In genomic region chr7:19939555-19940235, GRCm38 (mm10) we compare ENCODE assay signal across 8 mouse cellular contexts. TPM values are rescaled to one million over a fixed set of nuclear protein-coding genes. Genes with fewer than 3 reads are reported as not detected.
DNase-seq lines count a peak whose midpoint lies in the region; ATAC-seq lines count a peak whose summit lies in the region.
"Had no signal": no experiment of that assay in that cellular context is flagged by ENCODE, and none has a peak within 500 bp of the region (broad histone marks: within the 10 kb centered on the region; RNA-seq: fewer than 3 reads in every experiment).

No protein-coding gene starts in this region.

- DNase-seq in CD4-positive, CD25-positive, alpha-beta regulatory T cell, adult 2 months (ENCODE audit: low read depth, low spot score), result peak; percentile 78
- DNase-seq in NIH3T3 (ENCODE audit: low read depth), result peak; percentile 56
- peak; percentile 92 to 94 for DNase-seq in heart, adult 18-20 months
- DNase-seq in kidney, adult 9 months, result peak; percentile 84
- peak; percentile 58 to 74 for DNase-seq in right cerebral cortex, postnatal 10 days (ENCODE audit: low spot score in 2 of 2)
- no peak for DNase-seq in embryo, embryonic 10.5 days (ENCODE audit: low spot score)
- DNase-seq: liver, embryonic 13.5 days had no signal

- H3K36me3 ChIP-seq in liver, embryonic 15.5 days (replicated peaks), result no peaks in the 10 kb centered on the region
- H3K36me3 ChIP-seq: liver, embryonic 13.5 days had no signal

- peaks cover 4% of the 10 kb centered on the region; the same call in 1 of the 2 replicates for H3K4me1 ChIP-seq in liver, embryonic 15.5 days (replicated peaks)

- H3K4me3 ChIP-seq in liver, embryonic 15.5 days (replicated peaks), result no peak overlapping the region
- H3K4me3 ChIP-seq: liver, embryonic 13.5 days had no signal

- H3K27ac ChIP-seq in liver, embryonic 15.5 days (replicated peaks), result no peak overlapping the region
- H3K27ac ChIP-seq: liver, embryonic 13.5 days had no signal

- H3K9ac ChIP-seq in liver, embryonic 15.5 days, result no peak overlapping the region
- H3K9ac ChIP-seq: liver, embryonic 13.5 days had no signal

- peak overlapping the region; percentile 27 for H3K4me2 ChIP-seq in liver, embryonic 15.5 days
- H3K4me2 ChIP-seq: liver, embryonic 13.5 days had no signal

- no peaks in the 10 kb centered on the region for H3K9me3 ChIP-seq in liver, embryonic 15.5 days (replicated peaks)
- H3K9me3 ChIP-seq: liver, embryonic 13.5 days had no signal

- no peaks in the 10 kb centered on the region for H3K27me3 ChIP-seq in liver, embryonic 15.5 days
- H3K27me3 ChIP-seq: liver, embryonic 13.5 days had no signal

- no peak for ATAC-seq in liver, embryonic 15.5 days (ENCODE audit: insufficient read depth)

- WGBS in liver, embryonic 15.5 days (ENCODE audit: insufficient replicate concordance), result 31% methylated on average over 10 of the region's 12 CpGs

RNA-seq across cellular contexts. Expression of gene Igsf23, which starts 10.9 kb away (rescaled TPM):
- total RNA-seq in heart, adult 18-20 months (2021), result 1 to 10 TPM; 1.1 to 2.2 TPM
- 0.17 and 0.23 TPM in 2 replicates for polyA plus RNA-seq in liver, embryonic 15.5 days (2015; fragmentation: Nextera tagmentation; extraction: Ambion mirVana)

RNA-seq across cellular contexts. Expression of gene Pvr, which starts 18.7 kb away (rescaled TPM):
- 10 to 100 TPM; 18.5 to 19.5 TPM for total RNA-seq in heart, adult 18-20 months (2021)
- 2.8 and 3.4 TPM in 2 replicates for polyA plus RNA-seq in liver, embryonic 15.5 days (2015; fragmentation: Nextera tagmentation; extraction: Ambion mirVana)

RNA-seq across cellular contexts. Expression of gene Ceacam20, which starts 25.5 kb away (rescaled TPM):
- total RNA-seq in heart, adult 18-20 months (2021), result not detected
- not detected in 2 replicates for polyA plus RNA-seq in liver, embryonic 15.5 days (2015; fragmentation: Nextera tagmentation; extraction: Ambion mirVana)
- polyA plus RNA-seq: liver, embryonic 13.5 days had no signal

RNA-seq across cellular contexts. Expression of gene Nlrp9b, which starts 51.6 kb away (rescaled TPM):
- total RNA-seq in heart, adult 18-20 months (2021), result not detected
- not detected in 2 replicates for polyA plus RNA-seq in liver, embryonic 15.5 days (2015; fragmentation: Nextera tagmentation; extraction: Ambion mirVana)
- polyA plus RNA-seq: liver, embryonic 13.5 days had no signal

RNA-seq across cellular contexts. Expression of gene Ceacam19, which starts 51.9 kb away (rescaled TPM):
- total RNA-seq in heart, adult 18-20 months (2021), result not detected
- not detected in 2 replicates for polyA plus RNA-seq in liver, embryonic 15.5 days (2015; fragmentation: Nextera tagmentation; extraction: Ambion mirVana)
- polyA plus RNA-seq: liver, embryonic 13.5 days had no signal
